Mouse (Mus musculus) limb, embryonic 11.5 days (tissue): ENCODE results near the gene Kremen1. TPM values are rescaled to one million over a fixed set of nuclear protein-coding genes. Genes with fewer than 3 reads are reported as not detected.

Source experiments
- ATAC-seq: fragments of 200-750 bp; cut with Nextera tagmentation; 2 replicates; pipeline ENCODE4 v1.8.0; 2017; ENCODE audit warnings: low read depth; ENCODE audit not compliant: insufficient number of reproducible peaks, low FRiP score, low TSS enrichment
- DNase-seq: peaks from one replicate; pipeline ENCODE4 v3.0.0-alpha.2; 2015; ENCODE audit warnings: low spot score
- H3K27ac ChIP-seq: fragments of 300-500 bp; sonication (generic); replicated peaks from 2 replicates; pipeline ENCODE4 v1.5.1; 2014; ENCODE audit warnings: low read depth, mild to moderate bottlenecking, low read length
- H3K27me3 ChIP-seq: fragments of 300-500 bp; sonication (generic); 2 replicates; pipeline ENCODE4 v1.6.1; 2014; ENCODE audit warnings: mild to moderate bottlenecking, low read length, mixed read lengths; ENCODE audit not compliant: control insufficient read depth, insufficient read depth
- H3K36me3 ChIP-seq: fragments of 300-500 bp; sonication (generic); 2 replicates; pipeline ENCODE4 v1.6.1; 2014; ENCODE audit warnings: mild to moderate bottlenecking, low read length, moderate library complexity, mixed read lengths; ENCODE audit not compliant: control insufficient read depth, insufficient read depth
- H3K4me1 ChIP-seq: fragments of 300-500 bp; sonication (generic); 2 replicates; pipeline ENCODE4 v1.6.1; 2014; ENCODE audit warnings: low read length, mixed read lengths; ENCODE audit not compliant: control insufficient read depth, insufficient read depth
- H3K4me2 ChIP-seq: fragments of 300-500 bp; sonication (generic); 2 replicates; pipeline ENCODE4 v1.6.1; 2014; ENCODE audit warnings: low read depth, mild to moderate bottlenecking, moderate library complexity; ENCODE audit not compliant: severe bottlenecking
- H3K4me3 ChIP-seq: fragments of 300-500 bp; sonication (generic); 2 replicates; pipeline ENCODE4 v1.5.1; 2014; ENCODE audit warnings: low read depth, low read length
- H3K9ac ChIP-seq: fragments of 300-500 bp; sonication (generic); 2 replicates; pipeline ENCODE4 v1.6.1; 2014; ENCODE audit warnings: mild to moderate bottlenecking, low read length
- H3K9me3 ChIP-seq: fragments of 300-500 bp; sonication (generic); 2 replicates; pipeline ENCODE4 v1.6.1; 2016; ENCODE audit warnings: low read length; ENCODE audit not compliant: control insufficient read depth
- WGBS: fragments of 180-500 bp; shearing (Covaris S2); extraction: QIAGEN DNeasy Blood & Tissue Kit; methylation state at CpG from one replicate; pipeline ENCODE4 v1.1.7; 2014; 5-methylcytosine and 5-hydroxymethylcytosine counted together
- polyA plus RNA-seq: library from polyadenylated mRNA; unstranded; fragments of >200 nt; fragmentation: Nextera tagmentation; extraction: Ambion mirVana; gene quantifications from 2 replicates; pipeline ENCODE4 v1.2.1, GENCODE M21; 2014

The Kremen1 gene
- polyA plus RNA-seq, 1 experiment from 2014 or later, result 10.3 TPM

GRCm38 (mm10) chr11:5163421-5163820 lies 97.9 kb downstream of the Kremen1 start:
- no peak overlapping the region for H3K4me2 ChIP-seq
- ATAC-seq, result no peak
- WGBS, result 94% methylated on average over 8 of the region's 8 CpGs
- H3K27ac ChIP-seq, result no peak overlapping the region
- H3K4me1 ChIP-seq, result peaks cover 13% of the 10 kb centered on the region; the same call in 1 of the 2 replicates
- H3K4me3 ChIP-seq, result no peak overlapping the region
- H3K9me3 ChIP-seq, result no peaks in the 10 kb centered on the region; the same call in 1 of the 2 replicates
- no peak for DNase-seq
- no peaks in the 10 kb centered on the region for H3K27me3 ChIP-seq
- no peaks in the 10 kb centered on the region for H3K36me3 ChIP-seq
- no peak overlapping the region for H3K9ac ChIP-seq

GRCm38 (mm10) chr11:5160722-5161485 lies 100.5 kb downstream of the Kremen1 start:
- H3K4me1 ChIP-seq, result peaks cover 13% of the 10 kb centered on the region; the same call in 1 of the 2 replicates
- no peak overlapping the region for H3K4me3 ChIP-seq
- no peaks in the 10 kb centered on the region; the same call in 1 of the 2 replicates for H3K9me3 ChIP-seq
- 71% methylated on average over 17 of the region's 17 CpGs for WGBS
- H3K4me2 ChIP-seq, result no peak overlapping the region
- H3K9ac ChIP-seq, result no peak overlapping the region
- DNase-seq (peak; percentile 68), ATAC-seq (no peak)
- H3K27ac ChIP-seq, result no peak overlapping the region
- H3K36me3 ChIP-seq, result no peaks in the 10 kb centered on the region
- H3K27me3 ChIP-seq, result no peaks in the 10 kb centered on the region

- H3K27me3 ChIP-seq, result no peaks in the 10 kb centered on the region
- ATAC-seq (no peak), DNase-seq (no peak)
- WGBS, result 89% methylated on average over 11 of the region's 11 CpGs
- H3K27ac ChIP-seq, result no peak overlapping the region
- H3K4me1 ChIP-seq, result peaks cover 9% of the 10 kb centered on the region; the same call in 1 of the 2 replicates
- no peaks in the 10 kb centered on the region for H3K36me3 ChIP-seq
- H3K9ac ChIP-seq, result no peak overlapping the region
- no peak overlapping the region for H3K4me3 ChIP-seq
- no peaks in the 10 kb centered on the region; the same call in 1 of the 2 replicates for H3K9me3 ChIP-seq
- H3K4me2 ChIP-seq, result no peak overlapping the region
These were observed 103.3 kb downstream of the Kremen1 start for GRCm38 (mm10) chr11:5158056-5158455.

- ATAC-seq, result no peak
- 27% methylated on average over 10 of the region's 10 CpGs for WGBS
- peaks cover 7% of the 10 kb centered on the region; the same call in 1 of the 2 replicates for H3K27me3 ChIP-seq
These were observed 106.2 kb downstream of the Kremen1 start for GRCm38 (mm10) chr11:5154961-5155805.

GRCm38 (mm10) chr11:5151680-5152337 lies 109.5 kb downstream of the Kremen1 start, which contains the start of gene Emid1:
Gene Emid1 (minus strand): TSS chr11:5152257.
- Histone ChIP-seq H3K4me3 (peak within 1 kb of the TSS; percentile 47), H3K4me1 (peaks cover 15% of the 10 kb centered on the region; the same call in 1 of the 2 replicates), H3K4me2 (peak within 1 kb of the TSS; percentile 79), H3K36me3 (no peaks in the 10 kb centered on the region), H3K27ac (no peak within 1 kb of the TSS), H3K9me3 (no peaks in the 10 kb centered on the region), H3K27me3 (peaks cover 7% of the 10 kb centered on the region; the same call in 1 of the 2 replicates), H3K9ac (peak within 1 kb of the TSS; percentile 76)
- WGBS, result under 1% methylated on average over 52 of the region's 53 CpGs
- DNase-seq (peak; percentile 66), ATAC-seq (peak; percentile 32; the same call in 1 of the 2 replicates)

More at GRCm38 (mm10) chr11:5154961-5155805, 106.2 kb downstream of the Kremen1 start:
- H3K4me1 ChIP-seq, result peaks cover 15% of the 10 kb centered on the region; the same call in 1 of the 2 replicates
- no peak for DNase-seq
- no peak overlapping the region for H3K4me3 ChIP-seq
- no peaks in the 10 kb centered on the region for H3K36me3 ChIP-seq
- no peak overlapping the region for H3K27ac ChIP-seq
- no peak overlapping the region for H3K9ac ChIP-seq
- no peaks in the 10 kb centered on the region for H3K9me3 ChIP-seq
- H3K4me2 ChIP-seq, result no peak overlapping the region

GRCm38 (mm10) chr11:5151247-5151630 lies 110.1 kb downstream of the Kremen1 start:
- H3K4me2 ChIP-seq, result peak overlapping the region; percentile 79; the same call in 1 of the 2 replicates
- no peaks in the 10 kb centered on the region for H3K9me3 ChIP-seq
- H3K4me1 ChIP-seq, result peaks cover 15% of the 10 kb centered on the region; the same call in 1 of the 2 replicates
- 37% methylated on average over 4 of the region's 4 CpGs for WGBS
- DNase-seq, result no peak
- ATAC-seq, result no peak
- peak overlapping the region; percentile 47 for H3K4me3 ChIP-seq
- H3K9ac ChIP-seq, result peak overlapping the region; percentile 76; the same call in 1 of the 2 replicates
- H3K27ac ChIP-seq, result no peak overlapping the region
- H3K36me3 ChIP-seq, result no peaks in the 10 kb centered on the region
- H3K27me3 ChIP-seq, result peaks cover 7% of the 10 kb centered on the region; the same call in 1 of the 2 replicates

- no peak for DNase-seq
- peaks cover 14% of the 10 kb centered on the region; the same call in 1 of the 2 replicates for H3K4me1 ChIP-seq
- H3K4me3 ChIP-seq, result no peak overlapping the region
- no peaks in the 10 kb centered on the region for H3K36me3 ChIP-seq
- H3K27ac ChIP-seq, result no peak overlapping the region
- no peak for ATAC-seq
- H3K4me2 ChIP-seq, result no peak overlapping the region
- 70% methylated on average over 9 of the region's 9 CpGs for WGBS
- no peaks in the 10 kb centered on the region for H3K9me3 ChIP-seq
- peaks cover 7% of the 10 kb centered on the region; the same call in 1 of the 2 replicates for H3K27me3 ChIP-seq
- no peak overlapping the region for H3K9ac ChIP-seq
These were observed 110.7 kb downstream of the Kremen1 start for GRCm38 (mm10) chr11:5150416-5151246.
